Mouse (Mus musculus) liver, embryonic 11.5 days (tissue): Measurements from ENCODE around the gene Cep19. TPM values are rescaled to one million over a fixed set of nuclear protein-coding genes. Genes with fewer than 3 reads are reported as not detected.

ENCODE experiments used
- ATAC-seq: fragments of 200-750 bp; cut with Nextera tagmentation; replicated peaks from 2 replicates; pipeline ENCODE4 v1.8.0; 2017; ENCODE audit warnings: moderate number of reproducible peaks, mild to moderate bottlenecking, moderate TSS enrichment, moderate library complexity; ENCODE audit not compliant: low FRiP score
- DNase-seq: peaks from one replicate; pipeline ENCODE4 v3.0.0-alpha.2; 2017; ENCODE audit warnings: low spot score
- H3K27ac ChIP-seq: fragments of 300-500 bp; sonication (generic); 2 replicates; pipeline ENCODE4 v1.5.1; 2014; ENCODE audit warnings: mild to moderate bottlenecking, low read depth, low read length, control low read depth
- H3K27me3 ChIP-seq: fragments of 300-500 bp; sonication (generic); replicated peaks from 2 replicates; pipeline ENCODE4 v1.6.1; 2014; ENCODE audit warnings: low read length, mixed read lengths; ENCODE audit not compliant: control insufficient read depth, insufficient read depth
- H3K36me3 ChIP-seq: fragments of 300-500 bp; sonication (generic); 2 replicates; pipeline ENCODE4 v1.6.1; 2014; ENCODE audit warnings: mild to moderate bottlenecking, low read length, moderate library complexity, mixed read lengths; ENCODE audit not compliant: control insufficient read depth, insufficient read depth
- H3K4me1 ChIP-seq: fragments of 300-500 bp; sonication (generic); replicated peaks from 2 replicates; pipeline ENCODE4 v1.6.1; 2014; ENCODE audit warnings: low read length, mixed read lengths; ENCODE audit not compliant: control insufficient read depth, insufficient read depth
- H3K4me2 ChIP-seq: fragments of 300-500 bp; sonication (generic); 2 replicates; pipeline ENCODE4 v1.6.1; 2014; ENCODE audit warnings: mild to moderate bottlenecking, control low read depth, moderate library complexity
- H3K4me3 ChIP-seq: fragments of 300-500 bp; sonication (generic); 2 replicates; pipeline ENCODE4 v1.5.1; 2014; ENCODE audit warnings: low read depth, low read length, control low read depth
- H3K9ac ChIP-seq: fragments of 300-500 bp; sonication (generic); 2 replicates; pipeline ENCODE4 v1.6.1; 2014; ENCODE audit warnings: low read depth, low read length, control low read depth
- H3K9me3 ChIP-seq: fragments of 300-500 bp; sonication (generic); 2 replicates; pipeline ENCODE4 v1.6.1; 2016; ENCODE audit warnings: low read length, inconsistent platforms, mixed read lengths; ENCODE audit not compliant: control insufficient read depth
- WGBS: fragments of 180-500 bp; shearing (Covaris S2); extraction: QIAGEN DNeasy Blood & Tissue Kit; methylation state at CpG from one replicate; pipeline ENCODE4 v1.1.7; 2014; 5-methylcytosine and 5-hydroxymethylcytosine counted together
- polyA plus RNA-seq: library from polyadenylated mRNA; unstranded; fragments of >200 nt; fragmentation: Nextera tagmentation; extraction: Ambion mirVana; gene quantifications from 2 replicates; pipeline ENCODE4 v1.2.1, GENCODE M21; 2014

Gene Cep19
- polyA plus RNA-seq, 1 experiment from 2014 or later, result 14.7 TPM

DNA sequence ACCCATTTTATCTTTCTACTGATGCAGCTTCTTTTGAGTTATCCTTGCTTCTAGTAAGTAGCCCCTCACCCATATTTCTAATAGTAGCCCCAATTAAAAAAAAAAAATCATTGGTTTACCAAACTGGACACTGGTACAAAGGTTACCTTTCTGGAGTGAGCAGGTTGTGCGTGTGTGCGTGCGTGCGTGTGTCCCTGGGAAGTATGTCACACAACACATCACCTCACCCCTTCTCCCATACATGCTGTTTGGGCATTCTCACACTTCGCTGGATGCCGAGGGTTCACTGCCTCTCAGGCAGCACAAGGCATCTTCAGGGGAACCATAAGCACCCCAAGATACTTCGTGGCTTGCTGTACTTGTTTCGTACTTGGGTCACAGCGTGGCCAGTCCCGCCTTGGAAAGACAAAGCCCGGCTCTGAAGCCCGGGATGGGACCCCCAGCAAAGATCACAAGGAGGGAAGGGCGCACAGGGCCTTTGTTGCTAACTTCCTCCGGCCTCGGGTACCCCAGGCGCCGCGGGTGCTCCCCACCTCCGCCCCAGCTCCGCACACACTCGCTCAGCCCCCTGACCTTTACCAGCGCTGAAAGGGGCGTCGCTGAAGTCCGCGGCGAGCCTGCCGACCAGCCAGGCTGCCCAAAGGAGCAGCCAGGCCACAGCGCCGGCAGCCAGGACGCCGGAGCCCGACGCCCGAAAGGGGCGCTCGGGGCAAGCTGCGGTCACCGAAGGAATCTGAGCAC lies 533 bp upstream of the Cep19 start:
- Histone ChIP-seq H3K27me3 (no peaks in the 10 kb centered on the region), H3K4me2 (peak overlapping the region; percentile 91)
- no peak for DNase-seq

DNA sequence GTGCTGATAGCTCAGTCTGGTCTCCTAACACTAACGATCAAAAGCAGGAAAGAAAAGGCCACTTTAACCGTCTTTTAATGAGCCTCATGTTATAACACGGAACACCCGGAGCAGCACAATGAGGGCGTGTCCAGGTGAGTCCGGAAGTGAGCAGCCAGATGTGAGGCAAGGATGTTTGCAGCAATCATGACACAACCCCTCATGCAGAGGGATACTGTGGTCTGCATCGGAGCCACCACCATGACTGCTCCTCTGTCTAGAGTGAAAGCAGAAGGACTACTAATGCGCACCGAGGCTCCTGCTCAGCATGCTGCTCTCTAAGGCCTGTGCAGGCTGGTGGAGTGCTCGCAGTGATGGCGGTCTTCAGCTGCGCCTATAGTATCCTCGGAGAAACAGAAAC lies 2.7 kb downstream of the Cep19 start:
- Histone ChIP-seq H3K4me1 (peaks cover 5% of the 10 kb centered on the region; the same call in 1 of the 2 replicates), H3K9ac (no peak overlapping the region), H3K27me3 (no peaks in the 10 kb centered on the region), H3K9me3 (no peaks in the 10 kb centered on the region), H3K27ac (no peak overlapping the region), H3K4me3 (no peak overlapping the region), H3K4me2 (no peak overlapping the region), H3K36me3 (peaks cover 2% of the 10 kb centered on the region; the same call in 1 of the 2 replicates)
- ATAC-seq, result no peak
- 91% methylated on average over 13 of the region's 13 CpGs for WGBS
- no peak for DNase-seq

More for the DNA sequence above, 533 bp upstream of the Cep19 start:
- H3K27ac ChIP-seq, result peak overlapping the region; percentile 83
- H3K9ac ChIP-seq, result peak overlapping the region; percentile 82
- peak overlapping the region; percentile 93 for H3K4me3 ChIP-seq
- peaks cover 4% of the 10 kb centered on the region; the same call in 1 of the 2 replicates for H3K36me3 ChIP-seq
- H3K4me1 ChIP-seq, result peaks cover 5% of the 10 kb centered on the region; the same call in 1 of the 2 replicates
- H3K9me3 ChIP-seq, result no peaks in the 10 kb centered on the region
- 1% methylated on average over 39 of the region's 39 CpGs for WGBS
- ATAC-seq, result peak; percentile 65

- no peaks in the 10 kb centered on the region for H3K9me3 ChIP-seq
- ATAC-seq (no peak), DNase-seq (no peak)
- 97% methylated on average over 1 of the region's 1 CpGs for WGBS
- H3K27me3 ChIP-seq, result no peaks in the 10 kb centered on the region
- H3K4me2 ChIP-seq, result no peak overlapping the region
- H3K27ac ChIP-seq, result no peak overlapping the region
- H3K4me1 ChIP-seq, result no peaks in the 10 kb centered on the region
- no peak overlapping the region for H3K9ac ChIP-seq
- peaks cover 2% of the 10 kb centered on the region; the same call in 1 of the 2 replicates for H3K36me3 ChIP-seq
- no peak overlapping the region for H3K4me3 ChIP-seq
These were observed 6.1 kb downstream of the Cep19 start for GRCm38 (mm10) chr16:32105698-32106097.

DNA sequence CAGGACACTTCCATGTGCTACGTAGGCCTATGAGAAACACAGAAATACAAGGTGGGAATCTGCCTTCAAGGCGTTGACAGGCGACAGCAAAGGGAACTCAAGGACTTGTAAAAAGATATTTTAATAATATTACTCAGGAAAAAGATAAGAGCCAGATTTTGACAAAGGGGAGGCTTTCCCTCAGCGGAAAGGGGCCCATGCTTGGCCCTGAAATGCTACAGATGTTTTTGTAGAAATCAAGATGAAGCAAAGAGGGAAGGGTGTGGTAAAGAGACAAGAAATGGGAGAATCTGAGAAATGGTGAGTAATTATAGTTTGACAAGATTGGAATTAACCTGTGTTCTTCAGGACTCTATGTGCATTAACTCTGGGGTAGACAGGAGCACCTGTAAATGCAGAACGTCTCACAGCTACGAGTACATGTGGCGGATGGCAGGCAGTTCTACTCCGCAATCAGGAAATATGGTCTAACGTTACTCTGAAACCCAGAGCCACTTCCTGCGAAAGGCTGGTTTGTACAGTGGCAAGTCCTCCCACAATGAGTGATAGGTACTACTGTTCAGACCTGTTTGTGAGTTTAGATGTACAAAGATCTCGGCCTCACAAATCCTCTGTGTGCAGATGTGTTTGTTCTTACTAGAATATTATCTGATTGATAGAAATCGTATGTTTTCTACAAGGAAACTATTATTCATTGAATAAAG lies 7.9 kb downstream of the Cep19 start:
- Histone ChIP-seq H3K4me3 (no peak overlapping the region), H3K9me3 (no peaks in the 10 kb centered on the region), H3K27me3 (no peaks in the 10 kb centered on the region), H3K4me1 (no peaks in the 10 kb centered on the region), H3K9ac (no peak overlapping the region), H3K36me3 (peaks cover 2% of the 10 kb centered on the region; the same call in 1 of the 2 replicates), H3K4me2 (no peak overlapping the region), H3K27ac (no peak overlapping the region)
- 58% methylated on average over 12 of the region's 12 CpGs for WGBS
- ATAC-seq, result no peak
- DNase-seq, result no peak

- H3K36me3 ChIP-seq, result peaks cover 2% of the 10 kb centered on the region; the same call in 1 of the 2 replicates
These were observed 8.6 kb downstream of the Cep19 start for GRCm38 (mm10) chr16:32108170-32108569.

GRCm38 (mm10) chr16:32108578-32108977 lies 9.0 kb downstream of the Cep19 start:
- no peak for ATAC-seq
- Histone ChIP-seq H3K4me1 (no peaks in the 10 kb centered on the region), H3K27ac (no peak overlapping the region), H3K9me3 (no peaks in the 10 kb centered on the region), H3K36me3 (peaks cover 2% of the 10 kb centered on the region; the same call in 1 of the 2 replicates), H3K4me2 (no peak overlapping the region), H3K9ac (no peak overlapping the region), H3K27me3 (no peaks in the 10 kb centered on the region), H3K4me3 (no peak overlapping the region)
- 51% methylated on average over 2 of the region's 2 CpGs for WGBS
- DNase-seq, result no peak

More at GRCm38 (mm10) chr16:32108170-32108569, 8.6 kb downstream of the Cep19 start:
- H3K27me3 ChIP-seq, result no peaks in the 10 kb centered on the region
- H3K4me1 ChIP-seq, result no peaks in the 10 kb centered on the region
- DNase-seq (no peak), ATAC-seq (no peak)
- no peak overlapping the region for H3K4me2 ChIP-seq
- no peak overlapping the region for H3K4me3 ChIP-seq
- no peak overlapping the region for H3K9ac ChIP-seq
- no peak overlapping the region for H3K27ac ChIP-seq
- WGBS, result 66% methylated on average over 7 of the region's 7 CpGs
- H3K9me3 ChIP-seq, result no peaks in the 10 kb centered on the region

DNA sequence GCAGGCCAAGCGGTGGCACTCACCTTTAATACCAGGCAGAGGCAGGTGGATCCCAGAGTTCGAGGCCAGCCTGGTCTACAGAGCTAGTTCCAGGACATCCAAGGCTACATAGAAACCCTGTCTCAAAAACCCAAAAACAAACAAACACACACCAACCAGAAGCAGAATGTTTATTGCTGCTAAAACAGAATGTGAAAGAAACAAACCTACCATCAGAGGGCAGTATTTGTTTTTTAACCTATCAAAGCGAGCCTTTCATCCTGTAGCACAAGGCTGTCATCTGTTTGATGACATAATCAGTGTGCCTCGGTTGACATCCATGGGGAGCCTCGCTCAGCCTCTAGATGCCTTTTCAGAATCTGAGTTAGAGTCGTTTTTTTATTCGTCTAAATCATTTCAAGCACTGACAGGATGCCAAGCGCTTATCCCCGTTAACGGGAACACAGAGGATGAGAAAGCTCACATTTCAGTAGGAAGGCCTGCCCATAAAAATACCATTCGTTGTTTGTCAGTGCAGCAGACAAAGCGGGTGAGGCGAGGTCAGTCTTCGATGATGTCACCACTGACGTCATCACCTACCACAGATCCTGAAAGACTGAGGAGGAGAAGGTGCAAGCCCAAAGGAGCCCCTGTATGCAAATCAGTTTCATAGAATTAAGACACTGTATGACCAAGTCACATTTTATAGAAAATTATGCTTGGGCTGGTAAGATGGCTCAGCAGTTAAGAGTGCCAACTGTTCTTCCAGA lies 11.5 kb downstream of the Cep19 start:
- Histone ChIP-seq H3K4me2 (no peak overlapping the region), H3K9me3 (no peaks in the 10 kb centered on the region), H3K9ac (no peak overlapping the region), H3K36me3 (no peaks in the 10 kb centered on the region; the same call in 1 of the 2 replicates), H3K27ac (no peak overlapping the region), H3K4me1 (peaks cover under 1% of the 10 kb centered on the region; the same call in 1 of the 2 replicates), H3K4me3 (no peak overlapping the region), H3K27me3 (no peaks in the 10 kb centered on the region)
- no peak for ATAC-seq
- no peak for DNase-seq
- WGBS, result 74% methylated on average over 15 of the region's 15 CpGs

DNA sequence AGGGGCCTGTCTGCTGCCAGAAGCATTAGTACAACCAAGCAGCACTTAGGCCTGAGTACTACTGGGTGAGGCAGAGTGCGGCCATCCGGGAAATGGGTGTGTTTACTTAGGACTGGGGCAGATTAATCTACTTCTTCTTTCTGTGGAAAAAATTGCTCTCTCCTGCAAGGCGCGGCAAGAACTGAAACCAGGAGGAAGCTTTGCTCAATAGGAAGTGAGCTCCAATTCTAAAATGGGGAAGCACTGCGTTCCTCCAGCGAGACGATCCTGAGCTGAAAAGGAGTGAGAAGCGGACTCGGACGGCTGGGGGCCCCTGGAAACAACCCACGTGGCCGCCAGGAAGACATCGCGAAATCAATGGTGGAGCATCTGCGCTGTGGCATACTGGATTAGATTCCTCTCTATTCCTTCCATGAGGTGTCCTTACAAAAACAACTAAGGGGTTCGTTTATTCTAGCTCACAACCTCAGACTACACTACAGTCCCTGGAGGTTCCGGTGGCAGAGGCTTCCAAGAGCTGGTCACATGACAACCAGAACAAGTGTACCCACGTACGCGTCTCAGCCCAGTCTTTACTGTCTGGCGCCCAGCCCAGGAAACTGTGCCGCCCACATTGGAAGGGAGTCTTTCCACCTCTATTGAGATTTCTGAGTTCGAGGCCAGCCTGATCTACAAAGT lies 14.1 kb downstream of the Cep19 start:
- ATAC-seq (peak; percentile 75), DNase-seq (peak; percentile 45)
- no peaks in the 10 kb centered on the region for H3K27me3 ChIP-seq
- no peaks in the 10 kb centered on the region for H3K9me3 ChIP-seq
- H3K27ac ChIP-seq, result peak overlapping the region; percentile 6; the same call in 1 of the 2 replicates
- H3K4me2 ChIP-seq, result peak overlapping the region; percentile 50
- WGBS, result 36% methylated on average over 23 of the region's 23 CpGs
- H3K9ac ChIP-seq, result peak overlapping the region; percentile 4
- no peaks in the 10 kb centered on the region for H3K36me3 ChIP-seq
- peak overlapping the region; percentile 15 for H3K4me3 ChIP-seq
- peaks cover 5% of the 10 kb centered on the region; the same call in 1 of the 2 replicates for H3K4me1 ChIP-seq
